Mouse (Mus musculus): ENCODE results near the gene Por.

The Por gene

GRCm38 (mm10) chr5:135777796-135778470 is 108.1 kb downstream of the Por start, which contains the start of gene Styxl1:
TSS of gene Styxl1 (minus strand) at chr5:135778385.
- no peak for DNase-seq (ENCODE audit: low spot score in 2 of 2)

GRCm38 (mm10) chr5:135778471-135779445 is 108.9 kb downstream of the Por start, which contains the start of gene Mdh2:
TSS of gene Mdh2 (plus strand) at chr5:135778480.
- peak; percentile 96 to 98 for DNase-seq (ENCODE audit: low spot score in 2 of 2)

- no peak for DNase-seq (ENCODE audit: low spot score in 2 of 2)
These were observed 110.5 kb downstream of the Por start for GRCm38 (mm10) chr5:135780331-135780730.

GRCm38 (mm10) chr5:135782901-135783300 is 113.1 kb downstream of the Por start:
- DNase-seq (ENCODE audit: low spot score in 2 of 2), result no peak
